16 mouse cellular contexts compared by ENCODE assay signal in the genomic region with DNA sequence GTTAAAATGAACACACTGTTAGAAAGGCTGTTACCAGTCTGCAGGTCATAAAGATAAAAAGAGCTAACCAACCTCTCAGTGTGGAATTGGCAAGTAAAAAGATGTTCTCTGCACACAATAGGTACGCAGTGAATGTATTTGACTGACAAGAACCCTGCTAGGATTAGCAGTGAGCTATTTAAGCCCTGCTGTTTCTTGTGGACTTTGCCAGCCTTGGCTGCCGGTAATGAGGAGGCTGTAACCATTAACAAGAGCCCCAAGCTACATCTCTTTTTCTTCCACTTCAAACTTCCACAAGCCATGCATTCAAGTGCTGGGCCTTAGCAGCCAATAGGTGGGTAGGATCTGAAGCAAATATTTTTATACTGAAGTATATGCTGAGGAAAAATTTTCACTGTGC.
A peak's percentile ranks its signal among the peaks of the same experiment; 100 is the strongest.
DNase-seq lines count a peak whose midpoint lies in the region; ATAC-seq lines count a peak whose summit lies in the region.
"Had no signal": no experiment of that assay in that cellular context is flagged by ENCODE, and none has a peak within 500 bp of the region (broad histone marks: within the 10 kb centered on the region; RNA-seq: fewer than 3 reads in every experiment).

No protein-coding gene starts in this region.

- H3K27me3 ChIP-seq in forebrain, embryonic 12.5 days: no peaks in the 10 kb centered on the region
- H3K27me3 ChIP-seq in midbrain, embryonic 15.5 days (replicated peaks): no peaks in the 10 kb centered on the region
- H3K27me3 ChIP-seq: CH12.LX; neural tube, embryonic 13.5 days had no signal

- H3K36me3 ChIP-seq in forebrain, embryonic 12.5 days (replicated peaks): no peaks in the 10 kb centered on the region
- H3K36me3 ChIP-seq in midbrain, embryonic 15.5 days (replicated peaks): no peaks in the 10 kb centered on the region
- H3K36me3 ChIP-seq: neural tube, embryonic 13.5 days had no signal

- no peak overlapping the region for H3K4me3 ChIP-seq in forebrain, embryonic 12.5 days (replicated peaks)
- H3K4me3 ChIP-seq in midbrain, embryonic 15.5 days: no peak overlapping the region
- H3K4me3 ChIP-seq: neural tube, embryonic 13.5 days had no signal

- no peaks in the 10 kb centered on the region for H3K9me3 ChIP-seq in forebrain, embryonic 12.5 days
- no peaks in the 10 kb centered on the region for H3K9me3 ChIP-seq in midbrain, embryonic 15.5 days
- H3K9me3 ChIP-seq: neural tube, embryonic 13.5 days had no signal

- 1% methylated on average over 2 of the region's 2 CpGs for WGBS in forebrain, embryonic 12.5 days
- 16% methylated on average over 2 of the region's 2 CpGs for whole genome bisulfite sequencing in midbrain, embryonic 15.5 days

- DNase-seq in embryo, embryonic 10.5 days (ENCODE audit: low spot score): peak; percentile 19
- DNase-seq in embryo, embryonic 9.5 days (ENCODE audit: extremely low spot score): no peak
- peak; percentile 16 for DNase-seq in kidney, postnatal 14 days
- DNase-seq in kidney, adult 18-20 months: no peak
- no peak for DNase-seq in ovary, adult 18-20 months (ENCODE audit: low spot score)
- no peak for DNase-seq in testis, postnatal 14 days (ENCODE audit: low spot score)
- DNase-seq: adrenal gland, postnatal 36 days; heart, adult 18-20 months; heart, postnatal 10 days; lung, adult 2 months; lung, postnatal 4 days had no signal

- peak; percentile 85; the same call in 1 of the 2 replicates for ATAC-seq in forebrain, embryonic 12.5 days (ENCODE audit: low FRiP score)
- peak; percentile 88 for ATAC-seq in midbrain, embryonic 15.5 days (replicated peaks)
- ATAC-seq: activated CD4-positive, CD25-positive, alpha-beta regulatory T cell, adult 4 months had no signal

- no peak overlapping the region; the same call in 1 of the 2 replicates for H3K27ac ChIP-seq in forebrain, embryonic 12.5 days
- no peak overlapping the region for H3K27ac ChIP-seq in midbrain, embryonic 15.5 days
- H3K27ac ChIP-seq: neural tube, embryonic 13.5 days had no signal

- H3K4me1 ChIP-seq in forebrain, embryonic 12.5 days: peaks cover 4% of the 10 kb centered on the region; the same call in 1 of the 2 replicates
- H3K4me1 ChIP-seq in midbrain, embryonic 15.5 days: no peaks in the 10 kb centered on the region
- H3K4me1 ChIP-seq: neural tube, embryonic 13.5 days had no signal

- no peak overlapping the region for H3K4me2 ChIP-seq in forebrain, embryonic 12.5 days
- H3K4me2 ChIP-seq in midbrain, embryonic 15.5 days: no peak overlapping the region
- H3K4me2 ChIP-seq: neural tube, embryonic 13.5 days had no signal

- H3K9ac ChIP-seq in forebrain, embryonic 12.5 days: no peak overlapping the region
- no peak overlapping the region for H3K9ac ChIP-seq in midbrain, embryonic 15.5 days
- H3K9ac ChIP-seq: neural tube, embryonic 13.5 days had no signal

Comparison
In these comparisons a context has a peak if more than half of its experiments do, and no peak if none do; other contexts are left out.
1. DNase-seq: peak in embryo, embryonic 10.5 days (single experiment) and kidney, postnatal 14 days (single experiment); none in embryo, embryonic 9.5 days (single experiment), kidney, adult 18-20 months (single experiment), ovary, adult 18-20 months (single experiment) and testis, postnatal 14 days (single experiment).